Mouse (Mus musculus): ENCODE measurements around the gene Atg10.
"Not testable (repeated sequence)": the region's sequence is repeated elsewhere in the genome, so short reads cannot be mapped to it uniquely, and the experiment has no call there.

DNA sequence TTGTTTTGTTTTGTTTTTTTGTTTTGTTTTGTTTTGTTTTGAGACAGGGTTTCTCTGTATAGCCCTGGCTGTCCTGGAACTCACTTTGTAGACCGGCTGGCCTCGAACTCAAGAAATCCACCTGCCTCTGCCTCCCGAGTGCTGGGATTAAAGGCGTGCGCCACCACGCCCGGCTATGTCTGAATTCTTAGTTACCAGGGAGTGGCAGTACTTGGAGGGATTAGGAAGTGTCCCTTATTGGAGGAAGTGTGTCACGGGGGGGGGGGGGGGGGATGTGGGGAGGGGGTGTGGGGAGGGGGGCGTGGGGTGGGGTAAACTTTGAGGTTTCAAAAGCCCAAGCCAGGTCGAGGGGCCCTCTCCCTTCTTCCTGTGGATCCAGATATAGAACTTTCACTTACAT is 295.5 kb downstream of the Atg10 start:
- not testable (repeated sequence) for TF ChIP-seq CTCF, EP300 (IDR thresholded peaks at IDR 0.05; ENCODE audit: low read depth)
